Mouse (Mus musculus) A20 (cell line): ENCODE data around the gene 9030612E09Rik.

ENCODE experiments used
- DNase-seq: peaks from one replicate; pipeline ENCODE4 v3.0.0-alpha.2; 2011; ENCODE audit warnings: low read depth, low spot score

Gene 9030612E09Rik

DNA sequence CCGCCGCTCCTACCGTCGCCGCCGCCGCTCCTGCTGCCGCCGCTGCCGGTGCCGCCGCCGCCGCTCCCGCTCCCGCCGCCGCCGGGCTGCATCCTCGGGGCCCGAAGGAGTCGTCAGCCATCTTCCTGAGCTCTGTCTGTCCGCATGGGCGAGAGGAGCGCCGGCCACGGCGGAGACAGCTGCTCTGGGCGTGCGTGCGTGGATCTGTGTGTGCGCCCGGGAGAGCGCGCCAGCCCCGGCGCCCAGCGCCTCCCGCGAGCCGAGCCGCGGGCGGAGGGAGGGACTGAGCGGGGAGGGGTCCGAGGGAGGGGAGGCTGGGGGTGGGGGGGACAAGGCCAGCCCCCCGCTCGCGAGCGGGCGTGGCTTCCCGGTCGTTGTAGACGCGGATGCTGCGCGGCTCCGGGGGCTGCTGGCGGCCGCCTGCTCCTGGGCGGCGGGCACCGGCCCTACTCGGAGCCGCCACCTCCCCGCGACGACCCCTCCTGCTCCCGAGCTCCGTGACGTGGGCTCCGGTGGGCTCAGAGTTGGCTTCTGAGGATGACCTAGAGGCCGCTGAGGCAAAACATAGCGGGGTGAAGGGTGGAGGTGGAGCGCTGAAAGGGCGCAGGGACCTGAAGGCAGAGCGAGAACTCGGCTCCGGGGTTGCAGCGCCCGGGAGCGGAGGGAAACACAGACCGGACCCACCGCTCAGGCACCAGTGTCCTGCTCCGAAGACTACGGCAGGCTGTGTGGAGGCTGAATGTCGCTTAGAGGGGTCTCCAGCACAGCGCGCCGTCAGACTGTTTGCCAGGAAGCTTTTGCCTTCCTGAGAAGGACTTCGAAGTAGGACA is at the start of gene 9030612E09Rik, which contains the start of gene Sobp:
Gene 9030612E09Rik (plus strand): TSS at position 379 of the 830 bp plus-strand sequence.
Gene Sobp (minus strand): TSS at position 205 of the 830 bp plus-strand sequence.
- no peak for DNase-seq

DNA sequence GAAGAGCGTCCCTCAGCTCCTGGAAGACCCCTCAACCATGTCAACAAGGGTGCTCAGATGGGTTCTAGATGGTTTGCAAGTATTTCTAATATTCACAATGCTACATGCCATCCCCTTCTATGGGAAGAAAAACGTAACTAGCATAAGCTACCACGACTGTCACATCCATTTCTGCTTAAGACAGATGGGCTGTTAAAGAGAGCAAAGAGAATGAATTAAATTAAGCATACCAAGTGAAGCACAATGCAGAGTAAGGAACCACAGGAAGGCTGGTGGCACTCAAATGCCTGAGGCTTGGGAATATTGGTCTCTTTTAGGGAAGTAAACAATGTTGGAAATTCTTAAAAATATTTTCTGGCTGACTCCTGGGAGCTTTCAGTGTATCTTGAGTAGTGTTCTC is 45.8 kb upstream of the 9030612E09Rik start:
- no peak for DNase-seq

DNA sequence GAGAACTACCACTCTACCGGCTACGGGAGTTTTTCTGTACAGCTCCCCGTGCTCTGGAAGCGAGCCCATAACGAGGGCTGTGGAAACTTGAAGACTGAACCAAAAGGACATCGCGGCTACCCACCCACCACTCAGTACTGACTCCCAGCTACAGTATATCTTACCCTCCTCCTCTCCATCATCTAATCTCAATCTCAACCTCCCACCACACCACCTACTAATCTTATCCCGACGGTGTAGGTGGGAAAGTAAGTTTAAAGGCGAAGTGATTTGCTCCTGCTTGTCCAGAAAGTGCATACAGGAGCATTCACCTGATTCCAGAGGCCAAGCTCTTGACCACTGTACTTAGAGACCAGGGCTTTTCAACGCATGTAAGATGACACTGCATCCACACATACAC is 40.5 kb upstream of the 9030612E09Rik start:
- no peak for DNase-seq

DNA sequence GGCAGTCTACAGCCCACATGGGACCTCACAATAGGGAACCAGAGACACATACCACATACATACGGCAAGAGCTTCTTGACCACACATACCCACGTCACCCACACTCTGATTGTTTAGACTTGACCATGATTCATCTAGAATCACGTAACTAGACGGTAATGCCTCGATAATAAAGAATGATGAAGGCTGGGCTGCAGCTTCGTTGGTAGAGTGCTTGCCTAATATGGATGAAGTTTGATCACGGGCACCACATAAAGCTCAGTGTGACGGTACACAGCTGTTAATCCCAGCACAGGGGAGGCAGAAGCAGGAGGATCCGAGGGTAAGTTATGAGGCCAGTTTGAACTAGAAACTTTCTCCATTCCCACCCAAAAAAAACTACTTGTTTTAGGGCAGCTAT is 31.3 kb upstream of the 9030612E09Rik start:
- no peak for DNase-seq

DNA sequence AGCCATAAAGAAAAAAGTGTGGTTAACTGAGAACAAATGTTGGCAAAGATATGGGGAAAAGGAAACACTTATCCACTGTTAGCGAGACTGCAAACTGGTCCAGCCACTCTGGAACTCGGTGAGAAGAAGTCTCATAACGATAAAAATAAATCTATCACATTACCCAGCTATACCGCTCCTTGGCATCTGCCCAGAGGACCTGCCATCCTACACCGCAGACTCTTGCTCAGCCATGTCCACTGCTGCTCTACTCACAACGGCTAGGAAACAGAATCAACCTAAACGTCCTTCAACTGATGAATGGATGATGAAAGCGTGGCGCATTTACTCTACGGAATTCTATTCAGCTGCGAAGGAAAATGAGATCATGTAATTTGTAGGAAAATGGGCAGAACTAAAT is 26.0 kb upstream of the 9030612E09Rik start:
- DNase-seq: no peak

DNA sequence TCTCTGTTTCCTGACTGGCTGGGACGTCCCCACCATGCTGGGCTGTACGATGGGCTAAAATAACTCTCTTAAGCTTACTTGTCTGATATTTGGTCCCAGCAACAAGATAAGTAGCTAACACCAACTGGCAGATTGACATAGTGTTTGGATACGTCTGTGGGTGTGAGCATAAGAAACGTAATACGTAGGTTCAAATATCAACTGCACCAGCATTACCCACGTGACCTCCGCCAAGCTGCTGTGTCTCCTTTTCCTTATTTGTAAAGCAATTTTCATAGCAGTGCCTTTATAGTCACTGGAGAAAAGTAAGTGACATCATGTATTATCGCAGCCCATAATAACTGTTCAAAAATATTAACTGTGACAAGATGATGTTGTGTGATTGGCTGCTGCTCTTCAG is 21.9 kb upstream of the 9030612E09Rik start:
- DNase-seq: no peak

DNA sequence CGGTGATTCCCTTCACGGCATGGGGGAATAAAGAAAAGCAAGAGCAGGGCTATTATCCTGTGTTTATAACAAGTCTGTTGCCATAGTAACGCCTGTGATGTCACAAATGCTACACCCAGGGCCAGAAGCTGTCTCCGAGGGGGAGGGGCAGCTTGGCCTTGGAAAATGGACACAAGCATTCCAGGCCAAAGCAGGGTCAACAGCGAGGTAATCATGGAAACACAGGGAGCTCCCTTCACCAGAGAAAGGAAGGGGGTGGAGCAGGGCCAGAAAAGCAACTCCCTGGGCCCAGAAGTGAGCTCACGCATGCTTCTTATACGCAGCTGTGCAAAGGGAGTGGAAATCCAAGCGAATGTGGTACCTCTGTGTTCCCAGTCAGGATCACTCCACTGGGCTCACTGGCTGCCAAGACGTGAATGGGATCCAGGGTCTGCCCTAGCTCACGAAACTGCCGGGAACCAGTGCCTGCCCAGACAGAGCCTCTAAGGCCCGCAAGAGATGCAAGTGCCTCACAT is 19.4 kb upstream of the 9030612E09Rik start:
- DNase-seq: no peak

DNA sequence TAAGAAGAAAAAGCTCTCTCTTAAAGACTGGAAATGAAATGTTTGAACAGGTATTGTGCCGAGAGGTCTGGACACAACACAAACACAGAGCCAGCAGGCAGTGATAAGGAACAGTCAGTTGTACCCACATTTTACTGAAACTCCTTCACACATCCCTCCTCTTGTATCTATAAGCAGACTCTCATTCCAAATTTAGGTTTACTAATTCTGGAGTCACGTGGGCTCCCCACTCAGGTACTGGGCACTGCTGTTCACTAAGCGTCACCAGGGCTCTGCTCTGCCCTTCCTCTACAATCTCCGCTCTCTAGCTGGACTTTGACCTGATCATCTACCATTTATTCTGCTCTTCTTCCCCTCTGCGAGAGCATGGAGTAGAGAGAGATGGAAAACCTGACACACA is 15.6 kb upstream of the 9030612E09Rik start:
- no peak for DNase-seq

DNA sequence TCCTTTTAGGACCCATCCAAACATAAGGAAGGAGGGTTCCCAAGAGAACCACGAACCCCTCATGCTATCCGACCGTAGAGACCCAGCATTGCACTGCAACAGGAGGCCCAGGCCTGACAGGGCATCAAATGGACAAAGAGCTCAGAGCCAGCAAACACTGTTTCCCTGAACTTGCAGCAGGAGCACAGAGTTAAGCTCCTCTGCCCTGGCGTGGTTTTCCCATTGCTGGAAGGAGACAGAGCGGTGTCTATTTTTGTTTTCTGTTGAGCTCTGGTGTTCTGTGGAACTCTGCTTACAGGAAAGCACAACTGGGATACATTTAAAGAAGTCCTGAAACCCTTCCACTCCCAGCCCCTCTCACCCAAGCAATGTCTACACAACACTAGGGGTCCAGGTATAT is 15.2 kb upstream of the 9030612E09Rik start:
- DNase-seq: no peak

DNA sequence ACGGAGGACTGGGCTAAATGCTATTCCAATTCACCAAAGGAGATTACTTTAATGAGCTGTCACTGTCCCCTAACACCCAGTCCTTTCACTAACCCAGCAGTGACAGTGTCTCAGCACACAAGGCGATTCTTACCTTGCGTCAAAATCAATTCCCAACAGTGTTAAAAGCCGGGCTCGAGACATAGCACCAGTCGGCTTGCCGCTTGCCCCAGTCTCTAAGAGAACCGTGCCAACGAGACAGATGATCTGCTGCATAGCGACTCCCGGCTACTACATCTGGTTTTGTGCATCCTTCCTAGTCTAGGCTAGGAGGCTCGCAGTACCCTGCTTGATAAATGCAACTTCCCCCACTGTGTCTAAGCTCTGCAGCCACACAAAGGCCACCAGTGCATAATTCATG is 12.2 kb upstream of the 9030612E09Rik start:
- DNase-seq: no peak

DNA sequence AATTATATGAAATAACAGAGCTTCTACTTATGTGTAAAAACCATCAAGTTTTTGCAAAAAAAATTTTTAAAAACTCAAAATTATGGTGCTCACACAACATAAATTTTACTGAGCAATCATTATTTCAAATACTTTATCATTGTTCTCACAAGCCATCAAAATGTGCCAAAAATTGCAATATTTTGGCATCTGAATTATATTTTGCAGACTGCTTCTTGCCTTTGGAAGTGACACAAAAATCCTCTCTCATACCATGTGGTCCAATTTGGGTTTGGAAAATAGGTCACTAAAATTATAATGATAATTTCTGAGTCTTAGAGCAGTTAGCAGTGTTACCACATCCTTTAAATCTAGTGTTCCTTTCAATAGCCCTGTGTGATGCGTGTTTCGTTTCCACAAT is 10.1 kb upstream of the 9030612E09Rik start:
- no peak for DNase-seq

DNA sequence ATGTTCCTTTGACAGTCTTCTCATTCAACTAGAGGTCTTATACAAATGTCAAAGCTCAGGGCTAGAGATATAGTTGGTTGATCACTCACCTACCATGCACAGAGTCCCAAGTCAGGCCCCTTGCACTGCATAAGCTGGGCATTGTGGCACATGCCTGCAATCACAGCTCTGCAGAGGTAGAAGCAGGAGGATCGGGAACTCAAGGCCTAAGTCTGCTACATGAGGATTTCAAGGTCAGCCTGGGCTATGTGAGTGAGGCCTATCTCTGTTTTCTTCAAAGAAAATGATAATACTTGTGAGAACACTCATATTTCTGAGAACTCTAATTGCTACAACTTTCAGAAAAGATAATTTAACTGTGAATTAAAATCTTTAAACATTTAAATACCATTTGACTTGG is 8.4 kb upstream of the 9030612E09Rik start:
- no peak for DNase-seq

DNA sequence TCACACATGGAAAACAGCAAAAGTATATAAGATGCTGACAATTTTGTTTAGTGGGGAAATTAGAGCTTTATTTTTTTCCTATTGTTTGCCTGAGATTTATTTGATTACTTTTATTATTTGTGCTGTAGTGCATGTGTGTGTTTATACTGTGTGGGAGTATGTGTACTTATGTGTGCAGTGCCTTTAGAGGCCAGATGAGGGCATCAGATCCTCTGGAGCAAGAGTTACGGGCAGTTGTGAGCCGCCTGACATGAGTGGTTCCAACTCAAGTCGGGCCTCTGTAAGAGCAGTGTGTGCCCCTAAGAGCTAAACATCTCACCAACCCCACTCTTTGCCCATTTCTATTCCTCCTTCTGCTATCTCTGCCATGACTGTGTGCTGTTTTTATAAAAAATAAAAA is 7.7 kb upstream of the 9030612E09Rik start:
- no peak for DNase-seq

DNA sequence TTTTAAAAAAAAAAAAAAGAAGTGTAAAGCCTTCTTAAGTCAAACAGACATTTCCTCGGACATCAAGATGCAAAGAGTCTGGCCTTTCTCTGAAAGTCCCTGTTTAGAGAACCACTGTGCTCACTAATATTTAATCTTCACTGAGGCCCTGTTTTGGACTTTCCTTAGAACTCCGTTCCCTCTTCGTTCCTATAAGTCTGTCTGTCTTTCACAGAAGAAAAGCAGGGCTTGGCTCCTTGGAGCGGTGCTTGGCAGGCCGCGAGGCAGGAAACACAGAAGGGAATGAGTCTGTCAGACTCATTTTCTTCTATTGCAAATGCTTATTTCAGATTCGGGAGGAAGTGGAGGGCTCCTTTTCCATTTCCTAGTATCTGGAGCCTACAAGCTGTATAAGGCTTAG is 5.7 kb upstream of the 9030612E09Rik start:
- no peak for DNase-seq

DNA sequence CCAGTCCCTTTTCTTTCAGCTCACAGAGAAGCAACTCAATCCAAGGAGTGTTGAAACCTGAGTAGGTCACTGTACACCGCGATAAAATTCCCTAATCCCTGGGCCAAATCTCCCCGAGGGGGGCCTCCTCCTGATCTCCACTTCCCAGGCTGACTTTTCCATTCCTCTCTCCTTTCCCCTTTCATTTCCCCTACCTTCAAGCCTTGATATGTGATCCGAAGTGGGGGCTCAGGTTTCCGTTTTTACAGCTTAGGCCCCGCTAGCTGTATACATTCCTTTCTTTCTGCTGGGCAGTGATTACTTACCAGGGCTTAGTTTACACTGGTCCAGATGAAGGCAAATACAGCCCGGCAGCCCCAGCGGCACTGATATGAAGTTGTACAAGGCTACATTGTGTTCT is 3.4 kb upstream of the 9030612E09Rik start:
- no peak for DNase-seq

DNA sequence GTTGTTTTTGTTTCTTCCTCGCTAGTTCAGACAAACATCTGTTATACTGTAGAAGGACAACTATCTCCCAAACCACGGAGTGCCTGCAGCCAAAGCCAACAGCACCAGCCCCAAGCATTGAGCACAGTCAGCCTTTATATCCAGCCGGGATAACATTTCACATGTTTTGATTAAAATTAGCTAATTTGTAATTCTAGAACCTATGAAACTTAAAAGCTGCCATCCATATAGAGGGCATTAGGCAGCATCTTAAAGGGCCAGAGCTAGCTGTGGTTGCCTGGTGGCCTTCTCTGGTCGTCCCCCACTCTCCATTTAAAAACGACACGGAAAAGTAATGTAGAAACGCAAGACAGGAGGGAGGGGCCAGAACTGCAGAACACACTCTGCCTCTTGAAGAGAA is 2.4 kb upstream of the 9030612E09Rik start:
- DNase-seq: no peak

DNA sequence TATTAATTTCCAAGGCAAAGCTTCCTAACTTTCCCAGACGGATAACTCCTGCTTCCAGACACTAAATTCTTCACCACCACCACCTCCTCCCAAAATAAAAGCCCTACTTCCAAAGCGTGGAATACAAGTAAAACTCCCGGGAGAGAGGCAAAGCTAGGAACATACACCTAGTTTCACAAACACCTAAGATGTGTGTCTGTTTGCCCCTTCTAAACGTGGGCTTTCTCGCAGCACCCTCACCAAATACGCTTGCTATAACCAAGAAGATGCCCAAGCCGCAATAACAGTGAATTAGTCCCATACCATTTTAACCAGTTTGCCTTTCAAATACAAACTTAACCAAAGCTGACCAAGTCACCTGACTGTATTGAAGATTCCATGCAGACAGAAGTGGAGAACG is 1.9 kb upstream of the 9030612E09Rik start:
- DNase-seq: no peak

DNA sequence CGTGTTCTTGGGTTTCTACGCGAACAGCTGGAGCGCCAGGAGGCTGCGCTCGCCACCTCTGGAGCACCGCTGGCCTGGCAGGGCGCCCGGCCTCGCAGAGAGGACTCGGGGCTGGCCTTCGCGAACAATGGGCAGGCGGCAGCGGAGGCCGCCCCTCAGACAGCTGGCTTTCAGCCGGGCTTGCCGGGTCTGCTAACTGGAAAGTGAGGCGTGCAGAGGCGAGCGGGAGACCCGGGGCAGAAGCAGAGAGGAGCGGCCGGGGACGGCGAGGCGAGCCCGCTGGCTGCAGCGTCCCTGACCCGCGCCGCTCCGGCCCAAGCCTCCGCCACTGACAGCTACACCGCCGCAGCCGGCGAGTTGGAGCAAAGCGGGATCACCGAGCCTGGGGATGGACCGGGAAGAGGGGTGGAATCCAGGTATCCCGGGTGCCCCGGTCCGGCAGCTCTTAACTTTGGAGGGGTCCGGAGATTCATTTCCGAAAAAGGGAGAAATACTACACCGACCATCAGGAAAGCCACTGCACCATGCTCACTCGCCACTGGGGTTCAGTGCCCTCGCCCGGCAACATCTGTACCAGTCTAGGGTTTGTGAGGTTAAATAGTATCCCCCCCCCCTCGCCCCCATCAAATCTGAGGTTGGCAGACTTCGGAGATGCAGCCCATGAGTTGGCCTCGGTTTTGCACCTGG is 1.2 kb upstream of the 9030612E09Rik start:
- DNase-seq: no peak

DNA sequence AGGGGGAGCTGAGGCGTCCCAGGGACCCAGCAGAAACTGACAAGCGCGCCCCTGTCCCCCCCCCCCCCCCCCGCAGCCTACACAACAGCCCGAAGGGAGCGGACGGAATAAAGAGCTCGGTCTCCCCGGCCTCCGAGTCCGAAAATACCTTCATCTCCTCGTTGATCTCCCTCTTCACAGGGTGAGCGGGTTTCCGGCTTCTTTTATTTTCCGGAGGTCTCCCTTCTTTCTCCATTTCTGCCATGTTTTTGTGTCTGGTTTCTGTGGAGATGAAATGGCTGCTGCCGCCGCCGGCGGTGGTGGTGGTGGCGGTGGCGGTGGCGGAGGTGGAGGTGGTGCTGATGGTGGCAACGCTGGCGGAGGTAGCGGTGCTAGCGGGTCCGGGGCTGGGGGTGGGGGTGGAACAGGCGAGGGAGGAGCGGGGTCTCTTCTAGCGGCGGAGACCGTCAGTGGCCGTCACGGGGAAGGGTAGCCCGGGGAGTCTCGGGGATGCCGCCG is 627 bp upstream of the 9030612E09Rik start:
- DNase-seq: no peak

DNA sequence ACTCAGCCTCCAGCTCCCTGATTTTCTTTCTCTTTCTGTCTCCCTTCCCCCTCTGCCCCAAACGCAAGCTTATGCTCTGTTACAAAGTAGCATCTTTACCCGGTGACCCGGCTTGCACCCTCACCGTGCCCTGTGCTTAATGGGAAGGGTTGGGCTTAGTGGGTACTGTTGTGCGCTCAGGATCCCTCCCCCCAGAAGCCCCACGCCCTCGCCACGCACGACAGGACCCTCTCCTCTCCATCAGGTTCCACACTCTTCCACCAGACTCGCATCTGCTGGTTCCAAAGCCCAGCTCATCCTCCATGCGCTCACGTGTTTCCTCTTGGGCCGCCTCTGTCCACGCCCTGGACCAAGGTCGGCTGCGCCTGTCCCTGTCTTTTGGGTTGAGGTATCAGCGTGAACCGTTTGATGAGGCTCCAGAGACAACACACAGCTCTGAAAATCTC is 675 bp downstream of the 9030612E09Rik start:
- DNase-seq: no peak

DNA sequence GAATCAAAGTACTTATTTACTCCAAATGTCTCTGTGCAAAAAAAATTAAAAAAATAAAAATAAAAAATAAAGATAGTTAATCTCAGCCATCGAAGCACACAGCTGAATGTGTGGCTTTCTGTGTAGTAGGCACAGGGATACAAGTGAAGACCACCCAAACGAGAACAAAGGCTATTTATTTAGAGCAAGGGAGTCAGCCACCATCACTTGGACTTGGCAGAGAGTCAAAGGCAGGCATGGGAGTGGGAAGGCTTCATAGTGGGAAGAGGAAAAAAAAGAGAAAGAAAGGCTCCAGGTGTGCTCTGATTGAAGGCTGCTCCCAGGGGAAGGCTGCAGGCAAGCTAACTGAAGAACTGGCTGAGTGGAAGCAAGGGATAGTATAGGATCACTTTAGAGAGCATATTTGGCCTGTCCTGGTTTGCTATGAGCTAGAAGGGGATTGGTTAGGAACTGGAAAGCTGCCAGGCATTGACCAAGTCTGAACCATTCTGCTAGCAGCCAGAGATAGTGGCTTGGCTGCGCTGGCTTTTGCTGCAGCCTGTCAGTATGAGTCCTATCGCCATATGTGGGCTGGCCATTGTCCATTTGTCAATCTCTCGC is 5.9 kb downstream of the 9030612E09Rik start:
- no peak for DNase-seq

DNA sequence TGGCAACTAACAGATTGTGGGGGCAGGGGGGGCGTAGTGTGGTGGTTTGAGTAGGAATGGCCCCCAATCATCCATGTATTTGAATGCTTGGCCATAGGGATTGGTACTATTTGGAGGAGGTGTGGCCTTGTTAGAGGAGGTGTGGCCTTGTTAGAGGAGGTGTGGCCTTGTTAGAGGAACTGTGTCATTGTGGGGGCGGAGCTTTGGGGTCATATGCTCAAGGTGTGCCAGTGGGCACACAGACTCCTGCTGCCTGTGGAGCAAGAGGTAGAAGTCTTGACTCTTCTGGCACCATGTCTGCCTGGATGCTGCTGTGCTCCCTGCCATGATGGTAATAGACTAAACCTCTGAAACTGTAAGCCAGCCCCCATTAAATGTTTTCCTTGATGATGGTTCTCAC is 25.7 kb downstream of the 9030612E09Rik start:
- DNase-seq: no peak
